Mouse (Mus musculus) limb, embryonic 14.5 days (tissue): ENCODE measurements around the gene Rab38. TPM values are rescaled to one million over a fixed set of nuclear protein-coding genes. Genes with fewer than 3 reads are reported as not detected.

Experiments used
- ATAC-seq: fragments of 200-750 bp; cut with Nextera tagmentation; 2 replicates; pipeline ENCODE4 v1.8.0; 2017; ENCODE audit warnings: low read depth, moderate number of reproducible peaks, moderate TSS enrichment; ENCODE audit not compliant: low FRiP score
- DNase-seq: peaks from one replicate; pipeline ENCODE4 v3.0.0-alpha.2; 2015; ENCODE audit warnings: low spot score
- H3K27ac ChIP-seq: fragments of 300-500 bp; sonication (generic); replicated peaks from 2 replicates; pipeline ENCODE4 v1.5.1; 2014; ENCODE audit warnings: low read depth, mild to moderate bottlenecking, low read length, moderate library complexity, mixed read lengths
- H3K27me3 ChIP-seq: fragments of 300-500 bp; sonication (generic); 2 replicates; pipeline ENCODE4 v1.6.1; 2014; ENCODE audit warnings: low read length, mixed read lengths; ENCODE audit not compliant: control insufficient read depth, insufficient read depth
- H3K36me3 ChIP-seq: fragments of 300-500 bp; sonication (generic); 2 replicates; pipeline ENCODE4 v1.6.1; 2014; ENCODE audit warnings: mild to moderate bottlenecking, low read length, moderate library complexity, mixed read lengths; ENCODE audit not compliant: control insufficient read depth, insufficient read depth
- H3K4me1 ChIP-seq: fragments of 300-500 bp; sonication (generic); 2 replicates; pipeline ENCODE4 v1.6.1; 2014; ENCODE audit warnings: antibody characterized with exemption, low read length, mixed read lengths; ENCODE audit not compliant: control insufficient read depth, insufficient read depth
- H3K4me2 ChIP-seq: fragments of 300-500 bp; sonication (generic); replicated peaks from 2 replicates; pipeline ENCODE4 v1.6.1; 2014; ENCODE audit warnings: low read depth, mild to moderate bottlenecking, low read length, moderate library complexity; ENCODE audit not compliant: severe bottlenecking
- H3K4me3 ChIP-seq: fragments of 300-500 bp; sonication (generic); replicated peaks from 2 replicates; pipeline ENCODE4 v1.5.1; 2014; ENCODE audit warnings: low read length
- H3K9ac ChIP-seq: fragments of 300-500 bp; sonication (generic); 2 replicates; pipeline ENCODE4 v1.6.1; 2014; ENCODE audit warnings: mild to moderate bottlenecking, low read depth, low read length, moderate library complexity; ENCODE audit not compliant: severe bottlenecking
- H3K9me3 ChIP-seq: fragments of 300-500 bp; sonication (generic); 2 replicates; pipeline ENCODE4 v1.6.1; 2016; ENCODE audit warnings: low read length; ENCODE audit not compliant: control insufficient read depth
- POLR2A ChIP-seq: fragments of 200-500 bp; IDR thresholded peaks from 2 replicates; pipeline ENCODE4 v1.8.0; 2012; ENCODE audit warnings: inconsistent platforms, mild to moderate bottlenecking, moderate library complexity, borderline replicate concordance; ENCODE audit not compliant: insufficient read depth, insufficient read length; ENCODE audit errors: extremely low read depth
- WGBS: fragments of 180-500 bp; shearing (Covaris S2); extraction: QIAGEN DNeasy Blood & Tissue Kit; methylation state at CpG from one replicate; pipeline ENCODE4 v1.1.7; 2014; 5-methylcytosine and 5-hydroxymethylcytosine counted together
- polyA plus RNA-seq, 2 experiments: library from polyadenylated mRNA; depleted of rRNA in 1 of 2; stranded (reverse) in 1 of 2; unstranded in 1 of 2; fragments of >200 nt; fragmentation: Nextera tagmentation in 1 of 2; extraction: Ambion mirVana in 1 of 2; gene quantifications; 2 replicates each; pipeline versions ENCODE4 v1.2.1 to v1.2.3; 2012 to 2014

Gene Rab38
- polyA plus RNA-seq (2012; rRNA removed) (13.9 and 18.8 TPM in 2 replicates), polyA plus RNA-seq (2014; fragmentation: Nextera tagmentation; extraction: Ambion mirVana) (42.0 and 43.0 TPM in 2 replicates)

DNA sequence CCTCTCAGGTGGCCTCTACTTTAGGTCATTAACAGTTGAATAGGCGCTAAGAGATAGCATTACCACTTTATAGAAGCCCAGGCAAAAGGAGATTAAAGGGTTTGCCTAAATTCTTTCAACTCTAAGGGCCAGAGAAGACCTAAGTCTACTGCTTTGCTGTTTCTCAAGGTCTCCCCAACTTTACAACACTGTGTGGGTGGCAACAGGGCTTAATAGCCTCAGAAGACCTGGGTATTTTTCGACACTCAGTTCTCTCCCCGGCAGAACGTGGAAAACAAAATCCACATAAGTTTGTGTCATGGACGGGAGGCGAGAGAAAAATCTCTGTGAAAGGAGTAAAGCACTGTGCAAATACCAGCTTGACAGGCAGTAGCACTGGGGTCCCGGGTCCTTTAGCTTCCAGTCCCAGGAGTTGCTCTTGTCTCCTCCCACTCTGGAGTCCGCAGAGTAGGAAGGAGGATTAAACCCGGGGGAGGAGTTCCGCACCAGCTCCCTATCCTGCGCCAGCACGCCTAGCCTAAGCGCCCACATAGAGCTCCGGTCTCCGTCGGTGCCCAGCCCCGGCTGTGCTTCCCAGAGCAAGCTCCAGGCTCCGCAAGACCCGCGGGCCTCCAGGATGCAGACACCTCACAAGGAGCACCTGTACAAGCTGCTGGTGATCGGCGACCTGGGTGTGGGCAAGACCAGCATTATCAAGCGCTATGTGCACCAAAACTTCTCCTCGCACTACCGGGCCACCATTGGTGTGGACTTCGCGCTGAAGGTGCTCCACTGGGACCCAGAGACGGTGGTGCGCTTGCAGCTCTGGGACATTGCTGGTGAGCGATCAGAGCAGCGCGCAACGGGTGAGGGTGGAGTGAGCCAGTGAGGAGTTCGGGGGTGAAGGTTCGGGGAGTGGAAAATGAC is at the start of gene Rab38:
TSS of gene Rab38 (plus strand) at position 488 of the 906 bp plus-strand sequence.
- H3K27ac ChIP-seq = no peak within 1 kb of the TSS
- WGBS = under 1% methylated on average over 35 of the region's 35 CpGs

DNA sequence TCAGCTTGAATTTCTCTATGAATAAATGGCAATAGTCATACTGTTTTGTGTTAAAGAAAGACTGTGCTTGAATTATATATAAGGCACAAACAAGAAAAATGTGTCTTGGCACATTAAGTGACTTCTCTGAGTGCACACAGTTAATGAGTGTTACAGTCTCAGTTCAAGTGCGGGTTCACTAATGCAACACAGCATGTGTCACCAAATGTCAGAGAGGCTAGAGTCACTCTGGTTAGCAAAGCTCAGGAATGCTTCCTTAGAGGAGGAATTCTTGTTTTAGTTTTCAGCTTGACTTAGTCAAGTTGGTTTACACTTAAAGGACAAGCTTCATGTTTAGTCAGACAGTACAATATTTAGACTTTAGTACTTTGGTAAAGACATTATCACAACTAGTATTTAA is 35.5 kb upstream of the Rab38 start:
- 32% methylated on average over 1 of the region's 1 CpGs for WGBS
- H3K36me3 ChIP-seq = no peaks in the 10 kb centered on the region
- no peaks in the 10 kb centered on the region for H3K9me3 ChIP-seq
- H3K4me1 ChIP-seq = no peaks in the 10 kb centered on the region
- H3K27ac ChIP-seq = no peak overlapping the region
- H3K27me3 ChIP-seq = no peaks in the 10 kb centered on the region
- DNase-seq (no peak), ATAC-seq (no peak; the same call in 1 of the 2 replicates)
- TF ChIP-seq POLR2A = no peak
- no peak overlapping the region for H3K4me3 ChIP-seq
- H3K4me2 ChIP-seq = no peak overlapping the region
- no peak overlapping the region for H3K9ac ChIP-seq

More for the DNA sequence above, at the start of gene Rab38:
- Histone ChIP-seq H3K27me3 (0 out of 2 replicates have a peak, but pooled peaks cover 10% of the 10 kb centered on the region), H3K36me3 (no peaks in the 10 kb centered on the region), H3K4me2 (peak within 1 kb of the TSS; percentile 85), H3K4me1 (0 out of 2 replicates have a peak, but pooled peaks cover 2% of the 10 kb centered on the region), H3K9ac (peak within 1 kb of the TSS; percentile 52), H3K9me3 (no peaks in the 10 kb centered on the region), H3K4me3 (peak within 1 kb of the TSS; percentile 52)
- 0 out of 2 replicates have a peak, but pooled peaks have one; percentile 32 for TF ChIP-seq POLR2A
- DNase-seq = peak; percentile 76
- peak; percentile 80 for ATAC-seq

DNA sequence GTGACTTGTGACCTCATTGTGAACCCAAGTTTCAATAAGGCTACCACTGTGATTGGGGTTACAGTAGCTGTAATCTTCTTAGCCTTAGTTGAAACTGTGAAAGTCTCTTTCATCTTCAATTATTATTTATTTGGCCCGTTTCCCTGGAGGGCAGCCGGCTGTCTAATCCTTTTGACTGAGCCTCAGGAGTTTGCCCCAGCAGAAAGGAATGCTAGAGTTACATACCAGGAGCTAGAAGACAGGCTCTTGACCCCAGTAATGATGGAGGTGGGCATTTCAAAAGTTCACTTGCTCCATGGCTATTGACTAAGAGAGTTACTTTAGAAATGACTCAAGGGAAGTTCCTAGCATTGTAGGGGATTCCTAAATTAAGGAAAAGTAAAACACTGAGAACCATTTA is 34.3 kb upstream of the Rab38 start:
- no peak overlapping the region for H3K27ac ChIP-seq
- H3K4me3 ChIP-seq = no peak overlapping the region
- H3K9ac ChIP-seq = no peak overlapping the region
- no peaks in the 10 kb centered on the region for H3K36me3 ChIP-seq
- H3K4me1 ChIP-seq = no peaks in the 10 kb centered on the region
- DNase-seq (no peak), ATAC-seq (no peak)
- no peaks in the 10 kb centered on the region for H3K9me3 ChIP-seq
- TF ChIP-seq POLR2A = no peak
- no peak overlapping the region for H3K4me2 ChIP-seq
- H3K27me3 ChIP-seq = no peaks in the 10 kb centered on the region
- WGBS = 21% methylated on average over 2 of the region's 2 CpGs

DNA sequence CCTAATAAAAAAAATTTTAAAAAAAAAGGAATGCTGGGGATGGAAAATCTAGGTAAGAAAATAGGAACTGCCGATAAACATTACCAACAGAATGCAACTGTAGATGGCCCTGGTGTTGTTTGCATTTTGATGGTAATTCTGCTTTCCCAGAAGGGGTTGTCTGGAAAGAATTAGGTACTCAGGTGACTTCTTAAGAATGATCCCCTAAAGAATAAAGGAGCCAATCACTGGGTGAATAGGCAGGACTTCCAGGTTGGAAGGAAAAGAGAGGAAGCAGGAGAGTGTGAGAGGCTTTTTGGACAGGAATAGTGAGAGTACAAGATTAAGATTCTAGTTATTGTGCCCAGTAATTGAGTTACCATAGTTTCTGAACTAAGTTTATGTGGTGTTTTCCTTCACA is 24.8 kb upstream of the Rab38 start:
- Histone ChIP-seq H3K27me3 (no peaks in the 10 kb centered on the region), H3K27ac (no peak overlapping the region), H3K9ac (no peak overlapping the region), H3K36me3 (no peaks in the 10 kb centered on the region), H3K4me3 (no peak overlapping the region), H3K4me2 (no peak overlapping the region), H3K9me3 (no peaks in the 10 kb centered on the region), H3K4me1 (no peaks in the 10 kb centered on the region)
- 87% methylated on average over 1 of the region's 1 CpGs for WGBS
- no peak for ATAC-seq
- no peak for TF ChIP-seq POLR2A
- no peak for DNase-seq

DNA sequence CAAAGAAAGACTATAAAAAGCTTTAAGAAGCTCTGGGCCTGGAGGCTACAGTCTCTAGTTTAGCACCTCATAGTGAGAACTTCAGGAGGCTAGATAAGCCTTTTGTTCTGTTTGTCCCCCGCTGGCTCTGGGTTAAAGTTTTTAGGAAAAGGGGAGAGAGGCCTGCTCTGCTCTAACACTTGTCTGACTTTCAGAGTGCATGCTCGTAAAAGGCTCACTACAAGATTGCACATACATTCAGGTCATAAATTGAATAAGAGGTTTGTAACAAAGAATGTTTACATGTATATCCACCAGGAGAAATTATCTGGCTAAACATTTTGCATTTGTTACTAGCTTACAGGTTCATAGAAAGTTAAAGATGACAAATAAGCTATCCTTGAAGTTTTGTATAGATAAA is 23.6 kb upstream of the Rab38 start:
- DNase-seq (no peak), ATAC-seq (no peak)
- H3K27me3 ChIP-seq = no peaks in the 10 kb centered on the region
- H3K27ac ChIP-seq = no peak overlapping the region
- H3K9ac ChIP-seq = no peak overlapping the region
- TF ChIP-seq POLR2A = no peak
- H3K9me3 ChIP-seq = no peaks in the 10 kb centered on the region
- no peak overlapping the region for H3K4me2 ChIP-seq
- 74% methylated on average over 2 of the region's 2 CpGs for WGBS
- no peaks in the 10 kb centered on the region for H3K36me3 ChIP-seq
- no peaks in the 10 kb centered on the region for H3K4me1 ChIP-seq
- no peak overlapping the region for H3K4me3 ChIP-seq
